Mouse (Mus musculus) kidney, embryonic 15.5 days (tissue): ENCODE measurements at regions not wholly inside any gene's neighbourhood (a gene's known extent, or its start where the extent isn't known, plus 50 kb on each side); places are given as distances from the start of the nearest gene placed in this dataset.

Source experiments
- ATAC-seq: fragments of 200-750 bp; cut with Nextera tagmentation; replicated peaks from 2 replicates; pipeline ENCODE4 v1.8.0; 2017; ENCODE audit warnings: moderate TSS enrichment; ENCODE audit not compliant: low FRiP score
- H3K27ac ChIP-seq: fragments of 300-500 bp; sonication (generic); 2 replicates; pipeline ENCODE4 v1.5.1; 2015; ENCODE audit warnings: mild to moderate bottlenecking, inconsistent platforms
- H3K27me3 ChIP-seq: fragments of 300-500 bp; sonication (generic); 2 replicates; pipeline ENCODE4 v1.6.1; 2015; ENCODE audit warnings: inconsistent platforms
- H3K36me3 ChIP-seq: fragments of 300-500 bp; sonication (generic); 2 replicates; pipeline ENCODE4 v1.6.1; 2015; ENCODE audit warnings: inconsistent platforms
- H3K4me1 ChIP-seq: fragments of 300-500 bp; sonication (generic); 2 replicates; pipeline ENCODE4 v1.6.1; 2015; ENCODE audit warnings: inconsistent platforms
- H3K4me2 ChIP-seq: fragments of 300-500 bp; sonication (generic); 2 replicates; pipeline ENCODE4 v1.6.1; 2015; ENCODE audit warnings: moderate library complexity, mild to moderate bottlenecking, inconsistent platforms
- H3K4me3 ChIP-seq: fragments of 300-500 bp; sonication (generic); replicated peaks from 2 replicates; pipeline ENCODE4 v1.5.1; 2015; ENCODE audit warnings: mild to moderate bottlenecking, inconsistent platforms
- H3K9ac ChIP-seq: fragments of 300-500 bp; sonication (generic); 2 replicates; pipeline ENCODE4 v1.6.1; 2015; ENCODE audit warnings: mild to moderate bottlenecking, inconsistent platforms
- H3K9me3 ChIP-seq: fragments of 300-500 bp; sonication (generic); replicated peaks from 2 replicates; pipeline ENCODE4 v1.6.1; 2016; ENCODE audit warnings: inconsistent platforms
- WGBS: fragments of 180-500 bp; shearing (Covaris S2); methylation state at CpG from one replicate; pipeline ENCODE4 v1.1.7; 2015; ENCODE audit warnings: mixed read lengths; 5-methylcytosine and 5-hydroxymethylcytosine counted together

DNA sequence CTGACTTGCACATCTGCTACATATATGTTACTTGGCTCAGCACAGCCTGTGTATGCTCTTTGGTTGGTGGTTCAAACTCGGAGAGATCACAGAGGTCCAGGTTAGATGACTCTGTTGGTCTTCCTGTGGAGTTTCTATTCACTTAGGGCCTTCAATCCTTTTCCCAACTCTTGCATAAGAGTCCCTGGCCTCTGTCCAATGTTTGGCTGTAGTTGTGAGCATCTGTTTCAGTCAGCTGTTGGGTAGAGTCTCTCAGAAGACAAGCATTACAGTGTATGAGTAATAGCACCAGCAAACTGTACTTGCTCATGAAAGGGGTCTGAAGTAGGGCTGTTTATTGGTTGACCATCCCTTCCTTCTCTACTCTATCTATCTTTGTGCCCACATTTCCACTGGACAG lies 61.0 kb upstream of the Flrt2 start:
- H3K4me3 ChIP-seq: no peak overlapping the region
- no peaks in the 10 kb centered on the region for H3K36me3 ChIP-seq
- H3K4me1 ChIP-seq: no peaks in the 10 kb centered on the region
- WGBS: 83% methylated on average over 1 of the region's 1 CpGs
- H3K27ac ChIP-seq: no peak overlapping the region
- H3K4me2 ChIP-seq: no peak overlapping the region
- no peak for ATAC-seq
- H3K27me3 ChIP-seq: no peaks in the 10 kb centered on the region
- no peak overlapping the region for H3K9ac ChIP-seq
- no peaks in the 10 kb centered on the region for H3K9me3 ChIP-seq

DNA sequence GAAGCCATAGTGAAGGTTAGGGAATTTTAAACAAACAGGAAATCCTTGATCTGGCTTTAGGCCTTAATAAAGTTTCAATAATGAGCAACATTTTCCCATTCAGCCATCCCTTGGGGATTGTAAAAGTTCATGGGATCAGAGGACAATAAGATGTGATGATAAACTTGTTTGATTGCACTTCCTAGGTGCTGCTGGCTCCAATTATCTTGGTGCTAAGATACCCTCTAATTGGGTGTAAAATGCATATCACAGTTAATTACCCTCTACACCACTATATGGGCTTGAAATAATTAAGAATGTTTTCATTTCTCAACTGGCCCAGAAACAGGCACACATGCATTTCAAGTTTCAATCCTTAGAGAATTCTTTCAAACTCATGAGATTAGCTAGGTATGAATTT lies 55.4 kb upstream of the Flrt2 start:
- Histone ChIP-seq H3K9me3 (no peaks in the 10 kb centered on the region), H3K9ac (no peak overlapping the region), H3K27ac (no peak overlapping the region), H3K4me2 (no peak overlapping the region), H3K4me1 (no peaks in the 10 kb centered on the region), H3K27me3 (no peaks in the 10 kb centered on the region), H3K4me3 (no peak overlapping the region), H3K36me3 (no peaks in the 10 kb centered on the region)
- ATAC-seq: no peak

- ATAC-seq: no peak
- H3K4me2 ChIP-seq: no peak overlapping the region
- no peaks in the 10 kb centered on the region for H3K9me3 ChIP-seq
- no peak overlapping the region for H3K9ac ChIP-seq
- H3K27me3 ChIP-seq: no peaks in the 10 kb centered on the region
- no peaks in the 10 kb centered on the region for H3K36me3 ChIP-seq
- no peak overlapping the region for H3K27ac ChIP-seq
- no peak overlapping the region for H3K4me3 ChIP-seq
- no peaks in the 10 kb centered on the region for H3K4me1 ChIP-seq
Observed at GRCm38 (mm10) chr12:95639892-95640291, 52.1 kb upstream of the Flrt2 start.

GRCm38 (mm10) chr12:95641628-95642027 lies 50.4 kb upstream of the Flrt2 start:
- Histone ChIP-seq H3K4me1 (no peaks in the 10 kb centered on the region), H3K27me3 (no peaks in the 10 kb centered on the region), H3K4me3 (no peak overlapping the region), H3K4me2 (no peak overlapping the region), H3K9me3 (no peaks in the 10 kb centered on the region), H3K9ac (no peak overlapping the region), H3K36me3 (no peaks in the 10 kb centered on the region), H3K27ac (no peak overlapping the region)
- ATAC-seq: peak; percentile 54; the same call in 1 of the 2 replicates
